Mouse (Mus musculus) heart, postnatal 4 days (tissue): ENCODE measurements around the gene Zfp39. TPM values are rescaled to one million over a fixed set of nuclear protein-coding genes. Genes with fewer than 3 reads are reported as not detected.
"Not testable (repeated sequence)": the region's sequence is repeated elsewhere in the genome, so short reads cannot be mapped to it uniquely, and the experiment has no call there.

Experiments
- DNase-seq: peaks from one replicate; pipeline ENCODE4 v3.0.0; 2021
- total RNA-seq, 2 experiments: library from RNA; stranded (reverse); gene quantifications; 2 replicates each; pipeline ENCODE4 v1.2.3; 2021

Zfp39 gene
- total RNA-seq, 2 experiments from 2014 or later, result 5.3 to 5.9 TPM

- no peak for DNase-seq
These were observed 18.4 kb upstream of the Zfp39 start for GRCm38 (mm10) chr11:58922420-58922819.

DNA sequence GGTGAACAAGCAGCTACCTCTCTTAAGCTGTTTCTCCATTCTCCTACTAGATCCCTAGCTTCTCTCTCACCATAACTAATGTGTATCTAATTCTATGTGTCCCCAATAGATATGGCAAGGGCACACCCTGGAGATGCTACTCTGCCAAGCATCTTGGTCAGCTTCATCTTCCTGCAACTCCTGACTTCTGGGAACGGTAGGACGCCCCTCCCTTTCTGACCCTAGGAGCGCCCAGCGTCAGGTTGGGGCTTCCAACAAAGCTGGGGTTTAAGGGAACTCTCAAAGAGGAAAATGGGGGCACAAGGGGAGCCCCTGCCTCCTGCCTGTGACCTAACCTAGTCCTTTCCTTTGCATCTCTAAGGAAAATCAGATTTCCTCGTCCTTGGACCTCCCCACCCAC, 14.7 kb upstream of the Zfp39 start:
- no peak for DNase-seq

- DNase-seq, result no peak
These were observed 13.8 kb upstream of the Zfp39 start, which contains the start of gene Btnl10 for GRCm38 (mm10) chr11:58917745-58918366. TSS of gene Btnl10 (plus strand) at chr11:58917908.

GRCm38 (mm10) chr11:58916879-58917744, 13.1 kb upstream of the Zfp39 start:
- DNase-seq, result peak; percentile 56

GRCm38 (mm10) chr11:58914461-58915028, 10.5 kb upstream of the Zfp39 start:
- DNase-seq, result peak; percentile 27

DNA sequence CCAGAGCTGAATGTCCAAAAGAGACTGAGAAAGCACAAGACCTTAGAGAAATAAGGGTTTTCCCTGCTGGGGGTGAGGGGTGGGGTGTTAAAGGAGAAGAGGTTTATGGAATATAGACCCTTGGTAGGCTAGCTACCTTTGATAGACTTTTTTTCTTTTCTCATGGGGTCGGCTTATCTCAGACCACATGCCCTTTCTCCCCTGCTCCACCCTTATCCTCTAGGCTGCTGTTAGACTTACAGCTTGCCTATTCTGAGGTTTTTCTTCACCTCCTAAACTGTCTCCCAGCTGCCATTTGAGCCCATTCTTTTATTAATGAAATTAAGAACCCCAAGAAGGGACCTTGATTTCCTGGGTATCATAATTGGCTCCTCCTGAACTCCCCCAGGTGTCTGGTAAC, 9.8 kb upstream of the Zfp39 start:
- DNase-seq, result no peak

GRCm38 (mm10) chr11:58904838-58905237, 813 bp upstream of the Zfp39 start:
- peak; percentile 26 for DNase-seq

- DNase-seq, result no peak
These were observed 339 bp upstream of the Zfp39 start for GRCm38 (mm10) chr11:58904410-58904718.

GRCm38 (mm10) chr11:58901080-58901479, 2.9 kb downstream of the Zfp39 start:
- no peak for DNase-seq

DNA sequence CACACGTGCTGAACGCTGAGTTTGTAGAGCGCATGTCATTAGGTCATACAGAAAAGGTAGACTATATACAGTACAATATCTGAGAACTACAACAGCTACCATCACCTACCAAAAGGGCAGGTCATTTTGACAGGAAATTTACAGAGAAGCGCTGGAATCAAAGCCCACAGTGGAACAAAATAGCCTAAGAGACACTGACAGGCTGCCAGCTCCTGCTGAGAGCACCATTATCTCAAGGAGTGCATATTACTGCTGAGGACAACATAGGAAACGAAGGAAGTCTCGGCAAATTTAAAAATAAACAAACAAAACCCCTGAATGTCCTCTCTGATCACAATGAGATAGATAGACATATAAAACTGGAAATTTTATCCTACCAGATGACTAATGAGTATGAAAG, 6.5 kb downstream of the Zfp39 start:
- no peak for DNase-seq

- no peak for DNase-seq
These were observed 9.6 kb downstream of the Zfp39 start for GRCm38 (mm10) chr11:58894456-58894855.

DNA sequence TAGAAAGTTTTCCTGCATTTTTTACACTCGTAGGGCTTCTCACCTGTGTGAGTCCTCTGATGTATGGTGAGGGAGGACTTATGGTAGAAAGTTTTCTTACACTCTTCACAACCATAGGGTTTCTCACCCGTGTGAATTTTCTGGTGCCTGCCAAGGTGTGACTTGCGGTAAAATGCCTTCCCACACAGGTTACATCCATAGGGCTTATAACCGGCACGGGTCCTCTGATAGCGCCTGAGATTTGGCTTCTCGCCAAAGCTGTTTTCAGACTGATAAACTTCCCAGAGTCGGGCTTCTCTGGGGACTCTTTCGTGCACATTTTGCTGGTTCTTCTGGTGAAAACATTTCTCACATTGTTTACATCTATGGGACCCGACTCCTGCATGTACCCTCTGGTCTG, 13.5 kb downstream of the Zfp39 start:
- no peak for DNase-seq

DNA sequence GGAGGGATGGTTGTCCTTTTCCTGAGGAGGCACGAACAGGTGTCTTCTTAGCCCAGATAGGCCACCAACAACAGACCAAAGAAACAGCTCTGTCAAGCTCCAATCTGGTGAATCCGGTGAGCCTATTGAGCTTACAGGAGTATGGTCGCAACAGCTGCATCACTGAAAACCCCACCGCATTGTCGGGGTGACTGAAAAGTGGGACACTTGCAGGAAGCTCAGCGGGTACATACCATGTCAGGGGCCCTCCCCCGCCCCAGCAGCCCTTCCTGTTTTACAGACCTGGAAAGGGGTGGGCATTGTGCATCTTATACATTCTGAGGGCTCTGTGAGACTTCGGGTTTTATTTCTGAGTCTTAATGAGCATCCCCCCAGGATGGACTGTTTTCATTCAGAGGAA, 20.3 kb downstream of the Zfp39 start:
- DNase-seq, result no peak

GRCm38 (mm10) chr11:58870961-58871360, 33.1 kb downstream of the Zfp39 start:
- no peak for DNase-seq

DNA sequence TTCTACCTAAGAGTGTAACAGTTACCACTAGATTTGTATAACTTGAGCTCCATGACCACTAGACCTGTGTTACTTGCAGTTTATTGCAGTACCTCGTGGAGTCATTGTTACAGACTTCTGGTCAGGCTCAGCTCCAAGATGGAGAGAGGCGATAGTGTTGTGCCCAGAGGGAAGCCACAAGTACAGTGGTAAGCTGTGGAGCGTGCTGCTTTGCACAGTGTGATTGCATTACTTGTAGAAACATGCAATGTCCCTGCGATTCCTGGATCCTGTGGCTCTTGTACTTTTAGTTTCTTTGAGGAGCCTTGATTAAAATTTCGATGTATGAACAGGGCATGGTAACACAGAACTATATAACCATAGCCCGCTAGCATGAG, 36.1 kb downstream of the Zfp39 start:
- DNase-seq, result no peak

DNA sequence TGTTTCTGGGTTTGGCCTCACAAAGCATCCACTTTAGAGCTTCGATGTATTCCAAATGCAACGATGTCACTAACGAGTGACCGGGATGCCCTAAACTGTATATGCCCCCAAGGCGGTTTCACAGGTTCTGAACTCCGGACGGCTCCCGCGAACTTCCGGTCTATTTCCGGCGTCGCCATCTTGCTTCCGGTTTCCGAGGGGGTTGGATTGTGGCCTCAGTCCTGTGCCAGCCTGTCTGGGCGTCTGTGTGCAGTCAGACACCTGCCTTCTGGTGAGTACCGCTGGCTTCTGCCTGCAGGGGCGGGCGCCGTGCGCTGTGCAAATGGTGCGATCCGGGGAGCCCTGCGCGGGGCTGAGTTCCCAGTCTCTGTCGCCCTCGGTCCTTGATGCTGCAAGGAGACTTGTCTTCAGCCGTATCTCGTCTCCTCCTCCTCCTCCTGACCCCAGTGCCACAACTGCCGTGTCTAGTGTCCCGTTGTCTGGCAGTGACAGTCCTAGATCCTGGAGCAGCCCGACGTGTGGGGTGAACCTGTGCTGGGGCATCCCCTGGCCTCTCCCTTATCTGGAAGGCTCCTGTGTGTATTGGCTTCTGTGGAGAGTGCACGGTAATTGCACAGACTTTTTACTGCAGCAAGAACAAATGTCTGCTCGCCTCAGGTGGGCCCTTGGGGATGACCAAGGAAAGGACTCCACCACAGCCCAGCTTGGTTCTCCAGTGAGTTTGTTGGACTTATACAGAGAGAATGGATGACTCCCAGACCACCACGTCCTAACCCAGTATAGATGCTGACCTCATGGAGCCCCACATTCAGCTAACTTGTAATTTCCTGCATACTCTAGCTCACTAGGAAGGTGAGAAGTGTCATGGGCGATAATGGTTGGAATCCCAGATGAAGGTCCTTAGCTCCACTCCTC, 36.7 kb downstream of the Zfp39 start, which contains the start of gene 2810021J22Rik:
2810021J22Rik (plus strand) TSS at position 178 of the 915 bp plus-strand sequence.
- DNase-seq, result peak; percentile 78

GRCm38 (mm10) chr11:58860744-58861143, 43.3 kb downstream of the Zfp39 start:
- no peak for DNase-seq

DNA sequence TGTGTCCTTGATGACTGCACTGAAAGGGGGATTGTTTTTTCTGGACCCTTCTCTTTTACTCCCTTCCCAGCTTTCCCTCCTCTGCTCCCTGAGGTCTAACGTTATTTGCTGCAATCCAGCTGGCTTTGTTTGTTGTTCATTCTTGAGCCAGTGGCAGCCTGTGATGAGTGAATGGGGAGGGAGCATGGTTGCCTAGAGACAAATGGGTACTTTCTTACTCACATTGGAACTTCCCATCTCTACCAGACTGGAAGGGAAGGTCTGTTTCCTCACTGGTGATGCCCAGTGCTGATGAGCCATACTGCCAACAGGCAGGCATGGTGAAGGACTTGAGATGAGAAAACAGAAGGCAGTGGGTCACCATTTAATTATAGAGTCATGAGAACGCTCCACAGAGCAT, 54.3 kb downstream of the Zfp39 start:
- no peak for DNase-seq

GRCm38 (mm10) chr11:58847636-58848035, 56.4 kb downstream of the Zfp39 start:
- no peak for DNase-seq

DNA sequence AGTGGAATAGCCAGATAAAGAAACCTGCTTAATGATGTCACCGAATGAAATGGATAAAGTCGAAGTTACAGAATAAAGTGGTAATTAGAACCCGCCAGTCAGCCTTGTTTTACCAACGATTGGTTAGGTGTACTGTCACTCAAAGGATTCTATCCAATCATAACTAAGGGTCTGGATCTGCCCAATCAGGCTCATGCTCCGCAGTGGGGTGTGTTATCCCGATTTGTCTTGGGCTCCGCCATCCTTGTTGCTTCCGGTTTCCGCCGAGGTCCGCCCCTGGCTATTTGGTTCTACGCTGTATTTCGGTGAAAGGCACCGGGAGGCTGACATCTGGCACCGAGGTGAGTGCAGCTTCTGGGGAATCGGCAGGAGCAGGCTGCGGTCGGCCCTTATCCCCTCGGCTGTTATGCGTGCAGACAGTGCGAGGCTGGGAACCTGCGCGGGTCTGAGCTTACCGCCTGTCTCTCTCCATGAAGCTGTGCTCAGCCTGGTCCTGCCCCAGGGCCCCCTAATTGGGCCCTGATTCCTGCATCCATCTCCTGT, 57.0 kb downstream of the Zfp39 start, which contains the start of gene Gm12258:
Gm12258 (plus strand) TSS at position 240 of the 543 bp plus-strand sequence.
- peak; percentile 85 for DNase-seq

DNA sequence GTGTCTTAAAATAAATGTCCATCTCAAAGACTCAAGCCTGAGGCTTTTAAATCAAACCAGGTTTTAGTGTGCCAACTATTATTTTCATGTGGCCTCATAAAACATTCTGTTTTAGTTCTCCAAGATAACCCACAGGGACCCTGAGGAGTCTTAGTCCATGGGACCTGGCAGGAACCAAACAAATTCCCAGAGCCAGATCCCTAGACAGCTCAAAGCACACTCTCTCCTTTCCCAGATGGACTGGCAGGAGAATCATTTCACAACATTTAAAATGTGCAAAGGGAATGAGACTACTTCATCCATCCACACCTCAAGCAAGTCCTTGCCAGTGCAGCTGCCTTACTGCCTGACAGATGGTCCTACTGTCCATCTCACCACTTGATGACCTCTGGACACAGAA, 65.1 kb downstream of the Zfp39 start, which contains the start of gene Olfr311:
Olfr311 (plus strand) TSS at position 301 of the 400 bp plus-strand sequence.
- not testable (repeated sequence) for DNase-seq
